Mouse (Mus musculus) right cerebral cortex, postnatal 4 days (tissue): Measurements from ENCODE around the gene Enpp1.
"Not testable (repeated sequence)": the region's sequence is repeated elsewhere in the genome, so short reads cannot be mapped to it uniquely, and the experiment has no call there.

Experiments
- DNase-seq: peaks from one replicate; pipeline ENCODE4 v3.0.0-alpha.2; 2022

Gene Enpp1

GRCm38 (mm10) chr10:24635884-24636283 is 76.1 kb downstream of the Enpp1 start:
- no peak for DNase-seq

GRCm38 (mm10) chr10:24635331-24635815 is 76.6 kb downstream of the Enpp1 start:
- no peak for DNase-seq

GRCm38 (mm10) chr10:24634288-24634687 is 77.7 kb downstream of the Enpp1 start:
- no peak for DNase-seq

DNA sequence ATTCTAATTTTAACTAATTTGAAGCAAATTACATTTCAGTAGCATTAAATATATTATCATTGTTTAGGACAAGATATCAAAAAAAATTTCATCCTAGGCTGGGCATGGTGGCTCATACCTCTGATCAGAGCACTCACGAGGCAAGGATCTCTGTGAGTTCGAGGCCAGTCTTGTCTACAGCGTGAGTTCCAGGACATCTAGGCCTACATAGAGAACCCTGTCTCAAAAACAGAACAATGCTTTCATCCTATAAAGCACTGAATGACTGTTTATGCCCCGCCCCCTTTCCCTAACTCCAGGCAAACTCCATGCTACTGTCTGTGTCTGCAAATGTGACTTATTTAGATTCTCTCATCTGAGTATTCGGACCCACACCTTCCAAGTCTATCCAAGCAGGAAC is 80.8 kb downstream of the Enpp1 start:
- no peak for DNase-seq

- DNase-seq, result peak; percentile 90
These were observed 81.4 kb downstream of the Enpp1 start for GRCm38 (mm10) chr10:24630469-24631081.

DNA sequence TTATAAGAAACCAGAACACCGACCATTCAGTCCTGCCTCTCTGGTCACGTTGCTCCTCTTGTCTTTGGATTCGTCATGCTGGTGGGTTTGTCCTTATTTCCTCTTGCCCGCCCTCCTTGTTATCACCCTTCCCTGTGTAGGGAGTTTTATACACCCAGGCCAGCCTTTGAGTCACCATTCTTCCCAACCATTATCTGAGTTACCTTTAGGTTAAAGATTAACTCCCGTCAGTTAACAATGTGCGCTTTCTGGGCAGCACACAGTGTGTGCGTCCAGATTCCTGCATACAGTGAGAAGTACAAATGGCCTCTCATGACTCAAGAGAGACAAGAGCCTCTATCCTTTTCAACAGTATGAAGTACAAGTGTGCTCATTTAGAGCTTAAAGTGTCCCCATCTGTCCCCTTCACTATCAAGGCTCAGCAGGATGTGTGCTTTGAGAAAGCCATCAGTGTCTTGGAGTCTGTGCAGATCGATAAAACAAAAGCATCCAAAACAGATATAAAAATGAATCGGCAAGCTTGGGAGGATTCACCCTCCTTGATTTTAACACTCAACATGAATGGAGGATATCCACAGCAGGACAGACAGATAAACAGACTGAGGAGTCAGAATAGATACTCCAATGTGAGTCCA is 82.8 kb downstream of the Enpp1 start:
- DNase-seq, result no peak

GRCm38 (mm10) chr10:24628466-24628865 is 83.5 kb downstream of the Enpp1 start:
- no peak for DNase-seq

GRCm38 (mm10) chr10:24627262-24627661 is 84.7 kb downstream of the Enpp1 start:
- DNase-seq, result no peak

DNA sequence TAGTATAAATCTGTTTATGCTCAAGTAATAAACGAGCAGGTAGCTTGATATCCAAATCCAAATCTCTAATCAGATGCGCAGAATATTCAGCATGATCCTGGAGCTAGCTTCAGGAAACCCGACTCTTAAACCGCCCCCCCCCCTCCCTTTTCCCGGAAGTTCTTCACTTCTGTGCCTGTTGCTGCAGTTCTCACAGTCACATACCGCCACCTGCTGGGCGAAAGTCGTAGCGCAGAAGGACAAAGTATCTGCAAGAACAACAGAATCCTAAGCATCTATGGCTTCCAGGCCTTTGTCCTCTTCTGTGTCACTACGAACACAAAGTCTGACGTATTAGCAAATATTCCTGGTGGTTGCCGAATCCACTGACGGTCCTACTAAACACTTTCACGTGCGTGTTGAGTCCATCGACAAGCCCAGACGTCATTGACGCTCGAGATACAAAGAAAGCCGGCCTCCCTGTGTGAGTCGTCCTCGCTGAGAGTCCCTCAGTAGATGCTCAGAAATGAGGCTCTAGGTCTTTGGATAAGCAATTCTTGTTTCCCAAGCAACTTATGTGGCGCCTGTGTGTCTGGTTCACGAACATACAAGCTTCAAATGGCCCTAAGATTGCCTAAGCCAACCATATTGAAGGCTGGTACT is 86.8 kb downstream of the Enpp1 start:
- peak; percentile 97 for DNase-seq

DNA sequence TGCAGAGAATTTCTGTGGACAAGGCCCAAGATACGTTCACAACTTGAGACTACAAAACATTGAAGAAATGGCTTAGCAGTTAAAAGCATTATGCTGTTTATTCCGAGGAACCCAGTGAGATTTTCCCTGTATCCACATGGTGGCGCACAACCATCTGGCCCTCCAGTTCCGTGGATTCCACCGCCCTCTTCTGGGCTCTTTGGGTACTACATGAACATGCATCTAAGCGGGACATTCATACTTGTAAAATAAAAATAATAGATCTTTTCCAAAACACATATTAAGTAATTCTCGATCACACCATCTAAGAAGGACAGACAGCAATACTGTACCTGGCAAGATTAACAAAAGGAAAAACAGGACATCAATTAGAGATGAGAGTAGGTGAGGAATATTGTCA is 89.4 kb downstream of the Enpp1 start:
- DNase-seq, result peak; percentile 84

DNA sequence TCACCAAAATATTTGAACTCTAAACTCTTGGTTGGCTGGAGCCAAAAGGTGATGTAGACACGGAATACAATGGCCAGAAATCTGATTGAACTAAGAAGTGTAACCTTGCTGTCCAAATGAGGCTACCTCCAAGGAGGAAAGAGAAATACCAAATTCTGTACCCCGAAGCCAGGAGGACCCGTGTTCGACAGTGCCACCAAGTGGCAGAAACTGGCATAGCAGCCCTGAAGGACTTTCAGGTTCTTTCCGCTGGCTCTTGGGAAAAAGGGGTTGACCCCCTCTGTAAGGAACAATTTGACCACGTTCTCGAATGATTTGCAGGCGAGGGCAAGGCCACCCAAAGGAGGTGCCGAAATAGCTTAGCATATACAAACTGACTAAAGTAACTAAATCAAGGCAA is 90.4 kb downstream of the Enpp1 start:
- peak; percentile 65 for DNase-seq

DNA sequence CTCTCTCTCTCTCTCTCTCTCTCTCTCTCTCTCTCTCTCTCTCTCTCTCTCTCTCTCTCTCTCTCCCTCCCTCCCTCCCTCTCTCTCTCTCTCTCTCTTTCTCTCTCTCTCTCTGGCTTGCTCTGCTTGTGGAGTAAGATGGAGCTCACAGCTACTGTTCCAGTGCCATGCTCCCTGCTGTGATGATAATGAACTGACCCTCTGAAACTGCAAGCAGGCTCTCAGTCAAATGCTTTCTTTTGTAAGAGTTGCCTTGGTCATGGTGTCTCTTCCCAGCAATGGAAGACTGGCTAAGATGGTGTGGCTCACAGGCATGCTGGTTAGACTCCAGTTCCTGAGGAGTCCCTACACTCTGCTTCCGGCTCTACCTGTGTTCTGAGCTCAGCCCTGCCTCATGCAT is 95.4 kb downstream of the Enpp1 start:
- DNase-seq, result not testable (repeated sequence)

GRCm38 (mm10) chr10:24615799-24616198 is 96.2 kb downstream of the Enpp1 start:
- DNase-seq, result no peak

DNA sequence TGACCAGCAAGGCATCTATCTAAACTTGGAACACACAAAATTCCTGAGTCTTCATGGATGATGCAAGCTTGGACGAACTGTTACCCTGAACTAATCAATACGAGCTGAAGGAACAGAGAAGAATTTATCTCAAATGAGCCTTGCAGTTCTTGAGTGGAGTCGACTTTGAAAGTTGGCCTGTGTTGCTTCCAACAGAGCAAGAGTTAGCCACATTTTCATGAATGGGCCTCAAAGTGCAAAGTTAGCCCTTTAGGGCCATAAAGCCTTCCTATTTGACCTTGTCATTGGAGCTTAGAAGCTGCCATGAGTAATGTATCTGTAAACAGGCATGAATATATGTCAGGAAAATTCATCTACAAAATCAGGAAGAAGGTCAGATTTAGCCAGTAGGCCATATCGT is 97.2 kb downstream of the Enpp1 start:
- DNase-seq, result no peak

DNA sequence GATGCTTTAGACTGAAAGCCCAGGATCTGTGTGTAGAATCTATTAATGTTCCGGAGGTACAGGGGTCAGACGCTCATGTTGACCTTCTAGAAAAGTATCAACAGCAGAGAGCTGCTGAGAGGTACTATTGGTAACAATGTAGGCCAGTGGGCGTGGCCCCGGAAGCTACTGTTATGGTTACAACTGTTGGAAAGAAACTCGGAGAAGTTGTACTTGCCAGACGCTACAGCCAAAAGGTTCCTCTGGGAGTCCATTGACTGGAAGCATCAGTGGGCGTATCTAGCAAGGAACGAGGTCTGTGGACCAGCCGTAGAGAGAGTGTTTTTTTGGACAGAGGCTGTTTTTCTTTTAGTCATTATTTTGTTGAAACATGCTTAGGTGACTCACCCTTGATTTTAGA is 102.2 kb downstream of the Enpp1 start:
- DNase-seq, result no peak

DNA sequence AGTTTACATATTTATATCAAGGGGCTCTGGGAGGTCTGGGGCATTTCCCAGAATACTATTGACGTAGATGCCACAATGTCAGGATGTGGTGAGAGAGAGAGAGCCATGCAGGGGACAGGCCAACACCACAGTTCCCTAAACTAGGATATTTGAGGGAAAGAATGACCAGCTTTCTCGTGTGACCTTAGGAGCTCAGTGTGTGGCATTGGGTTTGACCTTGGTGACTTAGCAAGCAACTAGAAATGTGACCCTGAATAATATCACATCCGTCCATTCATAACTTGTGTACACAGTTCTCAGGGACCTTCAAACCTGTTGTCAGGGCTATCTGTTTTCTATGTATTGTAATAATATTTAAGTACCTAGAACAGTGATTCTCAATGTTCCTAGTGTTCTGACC is 102.8 kb downstream of the Enpp1 start:
- no peak for DNase-seq

DNA sequence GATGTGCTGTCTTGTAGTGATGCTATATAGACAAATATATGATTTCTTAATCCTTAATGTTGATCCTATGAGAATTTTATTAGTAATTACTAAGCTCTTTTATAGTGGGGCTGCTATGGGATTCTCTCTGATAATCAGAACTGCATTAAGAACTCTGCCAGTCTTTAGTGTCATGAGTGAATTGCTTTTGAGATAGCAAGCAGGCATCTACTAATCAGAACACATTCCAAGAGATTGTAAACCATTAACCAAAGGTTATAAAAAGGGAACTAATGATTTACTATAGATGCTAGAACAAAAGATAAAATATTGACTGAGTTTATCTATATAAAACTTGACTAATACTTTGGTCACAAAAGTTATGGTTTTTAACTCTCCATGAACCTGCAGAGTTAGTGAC is 108.2 kb downstream of the Enpp1 start:
- DNase-seq, result no peak

DNA sequence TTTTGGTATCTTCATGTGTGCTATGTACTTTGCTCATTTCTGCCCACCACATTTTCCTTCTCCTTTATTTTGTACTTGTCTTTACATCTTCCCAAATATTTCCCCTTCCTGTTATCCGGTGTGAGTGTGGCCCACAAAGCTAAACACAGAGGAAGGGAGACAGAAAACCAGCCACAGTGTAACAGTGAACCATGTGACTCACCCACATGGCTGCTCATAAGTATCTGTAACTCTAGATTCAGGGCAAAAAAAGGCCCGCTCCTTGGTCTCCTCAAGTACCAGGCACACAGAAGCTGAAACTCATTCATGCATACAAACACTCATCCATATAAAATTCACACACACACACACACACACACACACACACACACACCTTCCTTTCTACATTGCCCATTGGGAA is 108.9 kb downstream of the Enpp1 start:
- no peak for DNase-seq

- no peak for DNase-seq
These were observed 112.2 kb downstream of the Enpp1 start for GRCm38 (mm10) chr10:24599802-24600201.

GRCm38 (mm10) chr10:24598693-24599092 is 113.3 kb downstream of the Enpp1 start:
- DNase-seq, result no peak

DNA sequence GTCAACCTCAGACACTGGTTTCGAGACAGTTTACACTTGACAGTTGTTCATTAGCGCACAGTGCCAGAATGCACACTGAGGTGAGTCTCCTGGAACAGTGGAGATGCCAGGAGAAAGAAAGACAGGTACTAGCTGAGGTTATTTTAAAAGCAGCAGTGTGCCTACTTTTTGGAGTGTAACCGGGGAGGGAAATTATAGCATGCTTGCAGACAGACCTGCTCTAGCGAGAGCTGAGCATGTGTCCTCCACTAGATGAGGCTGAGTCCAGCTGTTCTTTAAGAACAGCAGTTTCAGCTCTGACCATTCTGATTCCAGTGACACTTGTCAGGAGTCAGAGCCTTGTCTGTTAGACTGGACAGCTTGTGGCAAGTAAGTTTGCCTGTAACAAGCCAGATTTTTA is 114.2 kb downstream of the Enpp1 start:
- no peak for DNase-seq

DNA sequence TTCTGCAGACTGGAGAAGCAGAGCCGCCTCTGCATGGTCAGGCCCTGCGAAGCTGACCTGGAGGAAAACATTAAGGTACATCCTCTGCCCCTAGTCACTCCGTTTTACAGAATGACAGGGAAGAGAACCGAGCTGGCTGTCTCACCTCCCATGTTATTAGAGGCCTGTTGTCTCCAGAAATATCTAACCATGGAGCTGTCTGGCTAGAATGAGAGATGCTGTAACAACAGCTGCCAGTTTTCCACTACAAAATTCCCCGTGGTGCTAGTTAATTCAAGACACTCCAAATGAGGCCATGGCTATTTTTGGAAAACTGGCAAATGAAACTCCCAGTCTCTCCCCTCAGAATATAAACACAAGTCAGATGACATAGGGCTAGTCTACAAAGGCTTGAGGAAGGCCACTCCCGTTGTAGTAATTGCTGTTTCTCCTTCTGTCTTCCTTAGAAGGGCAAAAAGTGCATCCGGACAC is 115.1 kb downstream of the Enpp1 start:
- no peak for DNase-seq

- DNase-seq, result peak; percentile 29
These were observed 115.7 kb downstream of the Enpp1 start for GRCm38 (mm10) chr10:24596003-24596868.
